Mouse (Mus musculus): ENCODE data around the gene Zfp39. TPM values are rescaled to one million over a fixed set of nuclear protein-coding genes. Genes with fewer than 3 reads are reported as not detected.
"Not testable (repeated sequence)": the region's sequence is repeated elsewhere in the genome, so short reads cannot be mapped to it uniquely, and the experiment has no call there.

Zfp39 gene
- total RNA-seq, 1 experiment from 2014 or later = 5.2 TPM

DNA sequence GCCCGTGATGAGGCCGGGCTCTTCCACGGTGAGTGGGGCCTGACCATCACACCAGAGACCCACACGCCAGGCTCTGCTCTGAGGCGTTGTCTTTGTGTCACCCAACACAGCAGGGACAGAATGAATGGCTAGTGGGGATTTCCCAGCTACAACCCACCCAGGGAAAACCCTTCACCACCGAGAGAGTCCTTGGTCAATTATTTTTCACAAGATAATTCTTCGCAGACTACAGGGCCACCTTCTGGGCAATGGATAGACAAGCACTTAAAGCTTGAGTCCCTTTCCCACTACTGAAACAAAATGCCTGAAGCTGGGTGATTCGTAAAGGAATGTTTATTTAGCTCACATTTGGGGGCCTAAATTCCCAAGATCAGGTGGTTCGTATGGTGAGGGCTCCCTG lies 18.4 kb upstream of the Zfp39 start:
- DNase-seq = no peak

DNA sequence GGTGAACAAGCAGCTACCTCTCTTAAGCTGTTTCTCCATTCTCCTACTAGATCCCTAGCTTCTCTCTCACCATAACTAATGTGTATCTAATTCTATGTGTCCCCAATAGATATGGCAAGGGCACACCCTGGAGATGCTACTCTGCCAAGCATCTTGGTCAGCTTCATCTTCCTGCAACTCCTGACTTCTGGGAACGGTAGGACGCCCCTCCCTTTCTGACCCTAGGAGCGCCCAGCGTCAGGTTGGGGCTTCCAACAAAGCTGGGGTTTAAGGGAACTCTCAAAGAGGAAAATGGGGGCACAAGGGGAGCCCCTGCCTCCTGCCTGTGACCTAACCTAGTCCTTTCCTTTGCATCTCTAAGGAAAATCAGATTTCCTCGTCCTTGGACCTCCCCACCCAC lies 14.7 kb upstream of the Zfp39 start:
- DNase-seq = no peak

DNA sequence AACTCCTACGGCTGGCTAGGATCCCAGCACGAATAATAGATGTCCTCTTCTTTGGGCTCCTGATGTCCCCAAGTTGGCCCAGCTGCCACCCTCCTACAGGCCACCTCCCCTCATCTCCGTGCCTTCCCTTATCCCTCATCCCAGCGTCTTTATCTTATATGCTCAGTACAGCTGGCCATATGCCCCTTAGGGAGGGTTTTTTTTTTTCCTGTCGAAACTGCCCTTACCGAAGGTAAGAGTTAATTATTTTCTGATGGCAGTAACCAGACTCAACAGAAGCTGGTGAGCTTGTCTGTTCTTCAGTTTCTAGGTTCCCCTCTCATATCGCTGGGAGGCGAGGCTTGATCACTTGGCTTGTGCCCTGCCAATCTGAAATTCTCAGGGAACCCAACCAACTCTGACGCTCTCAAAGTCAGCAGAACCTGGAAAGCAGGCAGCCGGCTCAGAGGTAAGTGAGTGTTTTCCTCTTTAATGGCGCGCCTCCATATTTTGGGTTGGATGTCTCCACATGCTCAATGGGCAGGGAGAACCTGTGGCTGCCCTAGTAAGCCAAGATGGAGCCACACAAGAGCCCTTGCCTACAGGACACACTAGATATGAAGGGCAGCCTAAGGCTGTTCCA lies 13.8 kb upstream of the Zfp39 start, which contains the start of gene Btnl10:
TSS of gene Btnl10 (plus strand) at position 164 of the 622 bp plus-strand sequence.
- DNase-seq = no peak

DNA sequence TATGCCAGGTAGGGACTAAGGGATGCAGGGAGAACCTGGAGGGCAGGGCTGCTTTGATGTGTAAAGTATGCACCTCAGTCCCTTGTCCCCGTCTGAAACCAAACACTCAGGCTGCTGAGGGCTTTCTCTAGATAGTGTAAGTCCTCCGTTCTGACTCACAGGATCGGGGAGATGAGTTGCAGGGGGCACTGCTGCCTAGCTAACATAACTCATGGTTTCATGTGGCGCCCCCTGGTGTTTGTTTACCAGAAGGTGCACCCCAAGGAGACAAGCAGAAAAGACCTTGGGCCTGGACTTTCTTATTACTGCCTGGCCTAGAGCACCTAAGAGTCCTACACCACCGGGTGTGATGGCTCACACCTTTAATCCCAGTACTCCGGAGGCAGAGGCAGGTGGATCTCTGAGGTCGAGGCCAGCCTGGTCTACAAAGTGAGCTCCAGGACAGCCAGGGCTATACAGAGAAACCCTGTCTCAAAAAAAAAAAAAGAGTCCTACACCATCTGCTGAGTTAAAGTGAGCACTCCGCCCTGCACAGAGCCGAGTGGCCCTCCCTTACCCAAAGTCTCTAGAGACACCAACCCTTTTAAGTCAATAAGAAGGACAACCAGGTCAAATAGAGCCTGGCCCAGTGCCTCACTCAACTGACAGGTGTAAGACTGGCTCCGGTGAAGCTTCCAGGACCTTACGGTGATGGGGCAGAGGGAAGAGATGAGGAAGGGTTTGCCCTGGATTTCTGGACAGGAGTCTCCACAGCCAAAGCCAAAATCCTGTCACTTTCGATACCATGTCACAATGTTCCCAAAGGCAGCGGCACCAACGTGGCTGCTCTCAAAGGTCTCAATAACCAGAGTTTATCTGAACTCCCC lies 13.1 kb upstream of the Zfp39 start:
- peak; percentile 84 for DNase-seq

DNA sequence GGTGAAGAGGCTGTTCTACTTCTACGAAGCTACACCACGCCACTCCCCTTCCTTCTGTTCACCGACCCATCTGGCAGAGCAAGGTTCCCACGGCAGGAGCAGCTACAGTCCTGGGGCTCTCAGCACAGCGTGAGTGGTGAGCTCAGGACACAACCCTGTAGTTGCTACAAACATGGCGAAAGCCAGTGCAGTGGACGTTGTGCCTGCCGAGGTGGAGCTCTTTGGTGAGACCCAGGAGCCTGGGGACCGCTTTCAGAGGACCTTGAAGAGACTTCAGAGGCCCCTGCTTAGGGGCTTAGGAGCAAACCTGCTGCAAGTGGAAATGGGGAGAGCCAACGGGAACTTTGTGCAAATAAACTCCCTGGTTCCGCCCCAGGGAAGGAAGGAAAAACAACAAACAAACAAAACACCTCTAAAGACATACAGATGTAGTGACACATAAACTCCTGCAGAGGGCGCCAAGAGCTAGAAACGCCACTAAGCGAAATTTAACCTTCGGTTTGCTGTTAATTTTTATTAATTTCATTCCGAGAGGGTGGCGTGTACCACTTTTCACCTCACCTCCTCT lies 10.5 kb upstream of the Zfp39 start:
- DNase-seq = peak; percentile 37

DNA sequence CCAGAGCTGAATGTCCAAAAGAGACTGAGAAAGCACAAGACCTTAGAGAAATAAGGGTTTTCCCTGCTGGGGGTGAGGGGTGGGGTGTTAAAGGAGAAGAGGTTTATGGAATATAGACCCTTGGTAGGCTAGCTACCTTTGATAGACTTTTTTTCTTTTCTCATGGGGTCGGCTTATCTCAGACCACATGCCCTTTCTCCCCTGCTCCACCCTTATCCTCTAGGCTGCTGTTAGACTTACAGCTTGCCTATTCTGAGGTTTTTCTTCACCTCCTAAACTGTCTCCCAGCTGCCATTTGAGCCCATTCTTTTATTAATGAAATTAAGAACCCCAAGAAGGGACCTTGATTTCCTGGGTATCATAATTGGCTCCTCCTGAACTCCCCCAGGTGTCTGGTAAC lies 9.8 kb upstream of the Zfp39 start:
- DNase-seq = no peak

DNA sequence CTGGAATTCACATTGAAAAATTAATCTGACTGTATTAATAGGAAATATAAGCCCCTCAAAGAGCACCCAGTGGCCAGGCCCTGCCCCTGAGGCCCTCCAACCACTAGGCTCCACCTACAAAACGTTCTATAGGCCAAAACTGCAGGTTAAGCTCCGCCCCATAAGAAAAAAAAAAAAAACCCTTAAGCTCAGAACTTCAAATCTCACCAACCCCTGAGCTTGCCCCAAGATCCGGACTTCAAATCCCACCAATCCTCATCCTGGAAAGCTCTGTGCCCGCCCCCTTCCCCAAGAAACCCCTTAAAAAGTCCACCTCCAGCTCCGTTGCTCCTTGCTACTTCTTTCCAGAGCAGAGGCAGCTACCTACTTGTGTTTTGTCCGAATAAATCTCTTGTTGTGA lies 813 bp upstream of the Zfp39 start:
- DNase-seq = peak; percentile 33

DNA sequence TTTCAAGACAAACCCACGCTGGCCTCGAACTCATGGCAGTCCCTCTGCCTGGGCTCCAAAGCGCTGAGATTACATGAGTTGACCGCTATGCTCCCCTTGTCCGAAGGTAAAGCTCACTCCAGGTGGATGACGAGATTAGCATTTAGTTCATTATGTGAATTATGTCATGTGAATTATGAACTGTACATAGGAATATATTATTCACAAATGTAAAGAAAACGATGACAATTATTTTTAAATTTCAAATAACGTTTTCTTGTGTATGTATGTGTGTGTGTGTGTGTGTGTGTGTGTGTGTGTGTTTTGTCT lies 339 bp upstream of the Zfp39 start:
- no peak for DNase-seq

DNA sequence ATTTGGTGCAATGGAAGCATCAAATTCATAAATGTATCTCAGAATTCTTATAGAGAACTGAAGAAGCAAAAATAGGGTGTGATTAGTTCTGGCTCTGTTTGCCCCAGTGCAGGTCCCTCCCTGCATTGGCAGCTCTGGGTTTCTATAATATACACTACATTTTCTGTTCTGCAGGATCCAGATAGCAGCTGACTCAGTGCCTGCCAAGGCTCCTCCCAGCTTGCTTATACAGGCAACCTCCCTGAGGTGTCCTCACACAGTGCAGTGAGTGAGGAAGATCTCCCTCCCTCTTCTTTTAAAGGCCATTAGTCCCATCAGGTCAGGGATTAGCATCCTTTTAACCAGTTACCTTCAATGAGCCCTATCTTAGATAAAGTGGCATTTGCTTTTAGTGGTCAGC lies 2.9 kb downstream of the Zfp39 start:
- DNase-seq = no peak

DNA sequence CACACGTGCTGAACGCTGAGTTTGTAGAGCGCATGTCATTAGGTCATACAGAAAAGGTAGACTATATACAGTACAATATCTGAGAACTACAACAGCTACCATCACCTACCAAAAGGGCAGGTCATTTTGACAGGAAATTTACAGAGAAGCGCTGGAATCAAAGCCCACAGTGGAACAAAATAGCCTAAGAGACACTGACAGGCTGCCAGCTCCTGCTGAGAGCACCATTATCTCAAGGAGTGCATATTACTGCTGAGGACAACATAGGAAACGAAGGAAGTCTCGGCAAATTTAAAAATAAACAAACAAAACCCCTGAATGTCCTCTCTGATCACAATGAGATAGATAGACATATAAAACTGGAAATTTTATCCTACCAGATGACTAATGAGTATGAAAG lies 6.5 kb downstream of the Zfp39 start:
- DNase-seq = no peak

DNA sequence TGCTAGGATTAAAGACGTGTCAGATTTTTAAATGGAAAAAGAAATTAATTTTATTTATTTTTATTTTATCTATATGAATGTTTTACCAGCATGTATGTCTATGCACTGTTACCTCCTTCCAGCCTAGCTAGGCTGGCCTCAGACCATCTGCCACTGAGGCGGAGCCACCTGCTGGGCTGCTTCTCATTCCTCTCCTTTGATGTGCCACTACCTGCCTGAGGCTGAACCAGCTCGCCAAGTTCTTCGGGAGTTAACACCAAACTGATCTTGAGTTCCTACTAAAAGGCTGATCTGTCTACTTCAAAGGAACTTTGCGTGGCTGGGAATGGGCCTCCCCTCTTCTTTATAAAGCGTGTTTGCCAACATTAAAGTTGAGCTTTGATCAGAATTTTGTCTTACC lies 9.6 kb downstream of the Zfp39 start:
- DNase-seq = no peak

DNA sequence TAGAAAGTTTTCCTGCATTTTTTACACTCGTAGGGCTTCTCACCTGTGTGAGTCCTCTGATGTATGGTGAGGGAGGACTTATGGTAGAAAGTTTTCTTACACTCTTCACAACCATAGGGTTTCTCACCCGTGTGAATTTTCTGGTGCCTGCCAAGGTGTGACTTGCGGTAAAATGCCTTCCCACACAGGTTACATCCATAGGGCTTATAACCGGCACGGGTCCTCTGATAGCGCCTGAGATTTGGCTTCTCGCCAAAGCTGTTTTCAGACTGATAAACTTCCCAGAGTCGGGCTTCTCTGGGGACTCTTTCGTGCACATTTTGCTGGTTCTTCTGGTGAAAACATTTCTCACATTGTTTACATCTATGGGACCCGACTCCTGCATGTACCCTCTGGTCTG lies 13.5 kb downstream of the Zfp39 start:
- no peak for DNase-seq

DNA sequence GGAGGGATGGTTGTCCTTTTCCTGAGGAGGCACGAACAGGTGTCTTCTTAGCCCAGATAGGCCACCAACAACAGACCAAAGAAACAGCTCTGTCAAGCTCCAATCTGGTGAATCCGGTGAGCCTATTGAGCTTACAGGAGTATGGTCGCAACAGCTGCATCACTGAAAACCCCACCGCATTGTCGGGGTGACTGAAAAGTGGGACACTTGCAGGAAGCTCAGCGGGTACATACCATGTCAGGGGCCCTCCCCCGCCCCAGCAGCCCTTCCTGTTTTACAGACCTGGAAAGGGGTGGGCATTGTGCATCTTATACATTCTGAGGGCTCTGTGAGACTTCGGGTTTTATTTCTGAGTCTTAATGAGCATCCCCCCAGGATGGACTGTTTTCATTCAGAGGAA lies 20.3 kb downstream of the Zfp39 start:
- DNase-seq = no peak

DNA sequence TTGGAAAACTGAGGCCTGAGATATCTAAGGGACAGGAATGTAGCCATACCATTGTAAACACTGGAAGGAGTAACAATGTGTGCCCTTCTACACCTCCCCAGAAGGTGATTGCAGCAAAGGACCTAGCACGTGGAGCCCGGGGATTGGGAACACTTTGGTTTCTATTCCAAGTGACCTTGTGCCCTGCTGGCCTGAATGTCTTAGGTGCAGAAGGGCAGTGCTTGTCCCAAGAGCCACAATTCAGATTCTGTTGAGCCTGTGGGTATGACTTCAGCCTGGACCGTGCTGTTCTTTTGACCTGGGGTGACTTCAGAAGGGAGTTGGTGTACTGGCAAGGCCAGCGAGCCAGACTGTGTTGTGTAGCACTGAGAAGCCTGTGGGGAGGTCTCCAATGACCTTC lies 33.1 kb downstream of the Zfp39 start:
- peak; percentile 56 for DNase-seq

DNA sequence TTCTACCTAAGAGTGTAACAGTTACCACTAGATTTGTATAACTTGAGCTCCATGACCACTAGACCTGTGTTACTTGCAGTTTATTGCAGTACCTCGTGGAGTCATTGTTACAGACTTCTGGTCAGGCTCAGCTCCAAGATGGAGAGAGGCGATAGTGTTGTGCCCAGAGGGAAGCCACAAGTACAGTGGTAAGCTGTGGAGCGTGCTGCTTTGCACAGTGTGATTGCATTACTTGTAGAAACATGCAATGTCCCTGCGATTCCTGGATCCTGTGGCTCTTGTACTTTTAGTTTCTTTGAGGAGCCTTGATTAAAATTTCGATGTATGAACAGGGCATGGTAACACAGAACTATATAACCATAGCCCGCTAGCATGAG lies 36.1 kb downstream of the Zfp39 start:
- no peak for DNase-seq

DNA sequence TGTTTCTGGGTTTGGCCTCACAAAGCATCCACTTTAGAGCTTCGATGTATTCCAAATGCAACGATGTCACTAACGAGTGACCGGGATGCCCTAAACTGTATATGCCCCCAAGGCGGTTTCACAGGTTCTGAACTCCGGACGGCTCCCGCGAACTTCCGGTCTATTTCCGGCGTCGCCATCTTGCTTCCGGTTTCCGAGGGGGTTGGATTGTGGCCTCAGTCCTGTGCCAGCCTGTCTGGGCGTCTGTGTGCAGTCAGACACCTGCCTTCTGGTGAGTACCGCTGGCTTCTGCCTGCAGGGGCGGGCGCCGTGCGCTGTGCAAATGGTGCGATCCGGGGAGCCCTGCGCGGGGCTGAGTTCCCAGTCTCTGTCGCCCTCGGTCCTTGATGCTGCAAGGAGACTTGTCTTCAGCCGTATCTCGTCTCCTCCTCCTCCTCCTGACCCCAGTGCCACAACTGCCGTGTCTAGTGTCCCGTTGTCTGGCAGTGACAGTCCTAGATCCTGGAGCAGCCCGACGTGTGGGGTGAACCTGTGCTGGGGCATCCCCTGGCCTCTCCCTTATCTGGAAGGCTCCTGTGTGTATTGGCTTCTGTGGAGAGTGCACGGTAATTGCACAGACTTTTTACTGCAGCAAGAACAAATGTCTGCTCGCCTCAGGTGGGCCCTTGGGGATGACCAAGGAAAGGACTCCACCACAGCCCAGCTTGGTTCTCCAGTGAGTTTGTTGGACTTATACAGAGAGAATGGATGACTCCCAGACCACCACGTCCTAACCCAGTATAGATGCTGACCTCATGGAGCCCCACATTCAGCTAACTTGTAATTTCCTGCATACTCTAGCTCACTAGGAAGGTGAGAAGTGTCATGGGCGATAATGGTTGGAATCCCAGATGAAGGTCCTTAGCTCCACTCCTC lies 36.7 kb downstream of the Zfp39 start, which contains the start of gene 2810021J22Rik:
TSS of gene 2810021J22Rik (plus strand) at position 178 of the 915 bp plus-strand sequence.
- peak; percentile 91 for DNase-seq

DNA sequence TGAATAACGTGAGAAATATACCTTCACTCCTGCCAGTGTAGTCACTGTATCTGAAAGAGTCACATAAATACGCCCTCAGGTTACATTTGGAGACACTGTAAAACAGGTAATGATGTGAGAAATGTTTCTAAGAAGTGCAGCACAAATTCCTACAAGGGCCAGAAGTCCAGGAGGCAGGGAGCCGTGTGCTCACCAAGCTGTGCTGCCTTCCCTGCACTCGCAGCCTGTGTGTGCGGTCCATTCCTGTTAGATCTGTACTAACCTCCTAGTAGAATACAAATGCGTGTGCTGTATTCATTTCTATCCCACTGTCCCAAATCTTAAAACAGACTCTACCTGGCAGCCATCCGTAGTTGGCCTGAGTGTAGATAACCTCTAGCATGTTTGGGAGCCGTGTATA lies 43.3 kb downstream of the Zfp39 start:
- DNase-seq = no peak

DNA sequence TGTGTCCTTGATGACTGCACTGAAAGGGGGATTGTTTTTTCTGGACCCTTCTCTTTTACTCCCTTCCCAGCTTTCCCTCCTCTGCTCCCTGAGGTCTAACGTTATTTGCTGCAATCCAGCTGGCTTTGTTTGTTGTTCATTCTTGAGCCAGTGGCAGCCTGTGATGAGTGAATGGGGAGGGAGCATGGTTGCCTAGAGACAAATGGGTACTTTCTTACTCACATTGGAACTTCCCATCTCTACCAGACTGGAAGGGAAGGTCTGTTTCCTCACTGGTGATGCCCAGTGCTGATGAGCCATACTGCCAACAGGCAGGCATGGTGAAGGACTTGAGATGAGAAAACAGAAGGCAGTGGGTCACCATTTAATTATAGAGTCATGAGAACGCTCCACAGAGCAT lies 54.3 kb downstream of the Zfp39 start:
- DNase-seq = no peak

DNA sequence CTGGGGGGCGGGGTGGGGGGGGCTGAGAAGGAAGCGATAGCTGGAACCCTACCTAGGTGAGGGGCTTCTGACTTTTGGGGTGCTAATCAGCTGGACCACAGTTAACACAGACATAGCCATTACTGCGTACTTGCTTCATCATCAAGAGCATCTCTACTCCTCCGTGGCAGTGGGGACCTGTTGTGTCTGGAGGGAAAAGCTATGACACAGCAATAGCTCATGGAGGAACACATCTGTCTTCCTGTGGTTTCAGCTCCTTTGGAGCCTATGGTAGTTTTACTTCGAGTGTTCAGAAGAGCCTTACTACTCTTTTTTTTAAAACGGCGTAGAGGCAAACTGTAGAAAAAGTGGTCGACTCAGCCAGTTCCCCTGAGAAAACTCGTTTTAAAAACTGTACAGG lies 56.4 kb downstream of the Zfp39 start:
- no peak for DNase-seq

DNA sequence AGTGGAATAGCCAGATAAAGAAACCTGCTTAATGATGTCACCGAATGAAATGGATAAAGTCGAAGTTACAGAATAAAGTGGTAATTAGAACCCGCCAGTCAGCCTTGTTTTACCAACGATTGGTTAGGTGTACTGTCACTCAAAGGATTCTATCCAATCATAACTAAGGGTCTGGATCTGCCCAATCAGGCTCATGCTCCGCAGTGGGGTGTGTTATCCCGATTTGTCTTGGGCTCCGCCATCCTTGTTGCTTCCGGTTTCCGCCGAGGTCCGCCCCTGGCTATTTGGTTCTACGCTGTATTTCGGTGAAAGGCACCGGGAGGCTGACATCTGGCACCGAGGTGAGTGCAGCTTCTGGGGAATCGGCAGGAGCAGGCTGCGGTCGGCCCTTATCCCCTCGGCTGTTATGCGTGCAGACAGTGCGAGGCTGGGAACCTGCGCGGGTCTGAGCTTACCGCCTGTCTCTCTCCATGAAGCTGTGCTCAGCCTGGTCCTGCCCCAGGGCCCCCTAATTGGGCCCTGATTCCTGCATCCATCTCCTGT lies 57.0 kb downstream of the Zfp39 start, which contains the start of gene Gm12258:
TSS of gene Gm12258 (plus strand) at position 240 of the 543 bp plus-strand sequence.
- peak; percentile 91 for DNase-seq

DNA sequence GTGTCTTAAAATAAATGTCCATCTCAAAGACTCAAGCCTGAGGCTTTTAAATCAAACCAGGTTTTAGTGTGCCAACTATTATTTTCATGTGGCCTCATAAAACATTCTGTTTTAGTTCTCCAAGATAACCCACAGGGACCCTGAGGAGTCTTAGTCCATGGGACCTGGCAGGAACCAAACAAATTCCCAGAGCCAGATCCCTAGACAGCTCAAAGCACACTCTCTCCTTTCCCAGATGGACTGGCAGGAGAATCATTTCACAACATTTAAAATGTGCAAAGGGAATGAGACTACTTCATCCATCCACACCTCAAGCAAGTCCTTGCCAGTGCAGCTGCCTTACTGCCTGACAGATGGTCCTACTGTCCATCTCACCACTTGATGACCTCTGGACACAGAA lies 65.1 kb downstream of the Zfp39 start, which contains the start of gene Olfr311:
TSS of gene Olfr311 (plus strand) at position 301 of the 400 bp plus-strand sequence.
- not testable (repeated sequence) for DNase-seq

Data from adrenal gland, postnatal 14 days (tissue).